Mouse (Mus musculus): ENCODE data around the gene Ggt1. TPM values are rescaled to one million over a fixed set of nuclear protein-coding genes. Genes with fewer than 3 reads are reported as not detected.

Gene Ggt1
- polyA plus RNA-seq, 1 experiment from 2014 or later, result 1.9 TPM

DNA sequence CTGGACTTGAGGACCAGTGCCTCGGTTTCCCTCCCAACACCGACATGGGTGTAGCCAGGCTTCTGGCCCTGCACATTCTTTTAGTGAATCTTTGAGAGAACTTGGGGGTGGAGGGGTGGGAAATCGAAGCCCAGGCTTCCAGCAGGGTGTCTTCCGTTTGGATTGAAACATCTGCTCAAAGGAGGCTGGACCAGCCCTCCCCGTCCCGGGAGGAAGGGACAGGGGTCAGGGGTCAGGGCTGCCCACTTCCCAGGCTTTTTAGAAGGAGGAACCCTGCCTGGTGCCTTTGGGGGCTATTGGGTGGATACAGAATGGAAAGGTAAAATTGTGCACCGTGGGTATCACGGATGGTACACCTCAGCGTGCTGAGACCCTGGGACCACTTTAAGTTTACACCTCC, 10.5 kb downstream of the Ggt1 start:
- no peak for TF ChIP-seq CTCF (IDR thresholded peaks at IDR 0.05; ENCODE audit: low read depth)
- no peak for ATAC-seq (ENCODE audit: insufficient read depth)
- Histone ChIP-seq H3K36me3 (ENCODE audit: insufficient read depth) (no peaks in the 10 kb centered on the region), H3K27me3 (ENCODE audit: insufficient read depth, low read length) (no peaks in the 10 kb centered on the region), H3K4me2 (no peak overlapping the region), H3K9ac (no peak overlapping the region), H3K4me1 (ENCODE audit: insufficient read depth) (no peaks in the 10 kb centered on the region), H3K9me3 (ENCODE audit: low read depth, low read length) (no peaks in the 10 kb centered on the region), H3K4me3 (ENCODE audit: low read depth, low read length) (no peak overlapping the region), H3K27ac (ENCODE audit: low read depth) (no peak overlapping the region)
- no peak for DNase-seq
- 53% methylated on average over 9 of the region's 9 CpGs for WGBS

DNA sequence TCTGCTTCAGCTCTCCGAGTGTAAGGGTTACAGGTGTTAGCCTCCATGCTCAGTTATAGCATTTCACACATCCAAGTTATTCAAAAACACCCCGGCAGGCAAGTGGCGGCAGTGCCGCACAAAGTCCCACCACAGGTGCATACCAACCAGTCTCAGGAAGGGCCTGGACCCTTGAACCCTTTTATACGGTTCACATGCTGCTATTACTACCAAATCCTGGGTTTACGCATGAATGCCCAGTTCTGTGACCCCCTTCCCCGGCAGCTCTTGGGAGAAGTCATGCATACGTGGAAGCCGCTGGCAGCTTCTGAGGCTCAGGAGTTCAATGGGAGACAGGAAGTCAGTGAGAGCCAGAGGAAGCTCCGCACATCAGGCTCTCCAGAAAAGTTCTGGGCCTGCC, 11.8 kb downstream of the Ggt1 start:
- no peaks in the 10 kb centered on the region for H3K4me1 ChIP-seq (ENCODE audit: insufficient read depth)
- no peaks in the 10 kb centered on the region for H3K36me3 ChIP-seq (ENCODE audit: insufficient read depth)
- no peak for TF ChIP-seq CTCF (IDR thresholded peaks at IDR 0.05; ENCODE audit: low read depth)
- WGBS, result 71% methylated on average over 10 of the region's 10 CpGs
- no peak for DNase-seq
- no peaks in the 10 kb centered on the region for H3K9me3 ChIP-seq (ENCODE audit: low read depth, low read length)
- H3K27me3 ChIP-seq (ENCODE audit: insufficient read depth, low read length), result no peaks in the 10 kb centered on the region
- no peak overlapping the region for H3K4me3 ChIP-seq (ENCODE audit: low read depth, low read length)
- H3K9ac ChIP-seq, result no peak overlapping the region
- no peak overlapping the region for H3K4me2 ChIP-seq
- no peak overlapping the region for H3K27ac ChIP-seq (ENCODE audit: low read depth)
- no peak for ATAC-seq (ENCODE audit: insufficient read depth)

DNA sequence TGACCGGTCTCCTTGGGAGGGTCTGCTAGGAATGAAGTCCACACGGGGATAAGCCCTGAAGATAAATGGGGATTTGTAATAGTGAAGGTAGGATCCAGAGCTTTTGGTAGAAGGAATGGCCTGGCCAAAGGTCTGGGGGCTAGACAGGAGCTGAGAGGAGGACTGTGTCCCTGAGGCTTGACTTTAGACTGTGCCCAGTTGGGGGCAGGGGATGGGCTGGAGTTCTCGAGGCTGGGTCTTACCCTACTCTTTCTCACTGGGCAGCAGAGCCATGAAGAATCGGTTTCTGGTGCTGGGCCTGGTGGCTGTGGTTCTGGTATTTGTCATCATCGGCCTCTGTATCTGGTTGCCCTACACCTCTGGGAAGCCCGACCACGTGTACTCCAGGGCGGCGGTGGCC, 12.6 kb downstream of the Ggt1 start:
- DNase-seq, result no peak
- no peak overlapping the region for H3K4me2 ChIP-seq
- no peak overlapping the region for H3K27ac ChIP-seq (ENCODE audit: low read depth)
- no peak overlapping the region for H3K4me3 ChIP-seq (ENCODE audit: low read depth, low read length)
- H3K27me3 ChIP-seq (ENCODE audit: insufficient read depth, low read length), result no peaks in the 10 kb centered on the region
- H3K9me3 ChIP-seq (ENCODE audit: low read depth, low read length), result no peaks in the 10 kb centered on the region
- H3K36me3 ChIP-seq (ENCODE audit: insufficient read depth), result no peaks in the 10 kb centered on the region
- ATAC-seq (ENCODE audit: insufficient read depth), result no peak
- H3K4me1 ChIP-seq (ENCODE audit: insufficient read depth), result no peaks in the 10 kb centered on the region
- 79% methylated on average over 9 of the region's 9 CpGs for WGBS
- TF ChIP-seq CTCF (IDR thresholded peaks at IDR 0.05; ENCODE audit: low read depth), result no peak
- H3K9ac ChIP-seq, result no peak overlapping the region

DNA sequence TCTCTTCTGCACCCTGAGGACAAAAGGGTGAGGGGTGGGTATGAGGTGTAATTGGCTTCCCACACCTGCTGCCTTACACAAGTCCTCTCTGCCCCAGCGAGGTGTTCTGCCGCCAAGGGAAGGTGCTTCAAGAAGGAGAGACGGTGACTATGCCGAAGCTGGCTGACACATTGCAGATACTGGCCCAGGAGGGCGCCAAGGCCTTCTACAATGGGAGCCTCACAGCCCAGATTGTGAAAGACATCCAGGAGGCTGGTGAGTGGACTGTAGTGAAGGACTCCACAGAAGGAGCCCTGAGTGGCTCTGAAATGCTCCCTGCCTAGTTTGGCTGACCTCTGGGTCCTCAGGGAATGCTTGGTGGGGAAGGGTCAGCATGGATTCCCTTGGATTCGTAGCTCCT, 17.7 kb downstream of the Ggt1 start:
- Histone ChIP-seq H3K27me3 (ENCODE audit: insufficient read depth, low read length) (no peaks in the 10 kb centered on the region), H3K36me3 (ENCODE audit: insufficient read depth) (no peaks in the 10 kb centered on the region), H3K4me1 (ENCODE audit: insufficient read depth) (no peaks in the 10 kb centered on the region), H3K4me2 (no peak overlapping the region), H3K4me3 (ENCODE audit: low read depth, low read length) (no peak overlapping the region), H3K9ac (no peak overlapping the region), H3K27ac (ENCODE audit: low read depth) (no peak overlapping the region), H3K9me3 (ENCODE audit: low read depth, low read length) (no peaks in the 10 kb centered on the region)
- 82% methylated on average over 6 of the region's 6 CpGs for WGBS
- ATAC-seq (ENCODE audit: insufficient read depth) (no peak), DNase-seq (no peak)
- no peak for TF ChIP-seq CTCF (IDR thresholded peaks at IDR 0.05; ENCODE audit: low read depth)

DNA sequence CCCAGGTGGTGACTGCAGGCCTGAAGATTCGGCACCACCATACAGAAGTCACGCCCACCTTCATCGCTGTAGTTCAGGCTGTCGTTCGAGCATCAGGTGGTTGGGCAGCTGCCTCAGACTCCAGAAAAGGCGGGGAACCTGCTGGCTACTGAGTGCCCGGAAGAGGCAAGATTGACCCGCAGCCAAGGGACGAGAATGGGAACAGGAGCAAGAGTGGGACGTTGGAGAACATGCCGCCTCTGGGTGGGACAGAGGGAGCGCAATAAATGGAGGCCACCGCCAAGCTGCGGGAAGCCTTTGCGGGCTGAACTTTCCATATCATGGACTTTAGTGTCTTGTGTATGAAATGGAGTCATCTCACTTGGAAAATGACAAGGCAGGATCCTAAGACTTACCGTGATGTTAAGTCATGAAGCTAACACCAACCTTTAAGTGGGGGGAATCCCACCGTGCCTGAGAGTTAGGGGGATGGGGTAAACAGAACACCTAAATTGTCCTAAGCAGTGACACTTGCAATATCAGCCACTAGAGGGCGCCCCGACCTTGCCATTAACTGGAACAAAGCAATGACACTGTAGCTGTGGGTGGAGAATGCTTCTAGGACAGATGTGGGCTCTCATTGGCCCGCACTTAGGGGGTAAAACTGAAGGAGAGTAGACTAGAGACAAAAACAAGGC, 24.6 kb downstream of the Ggt1 start:
- peaks cover 4% of the 10 kb centered on the region; the same call in 1 of the 2 replicates for H3K4me1 ChIP-seq (ENCODE audit: insufficient read depth)
- ATAC-seq (ENCODE audit: insufficient read depth) (peak; percentile 55), DNase-seq (peak; percentile 97)
- peak overlapping the region; percentile 35; the same call in 1 of the 2 replicates for H3K4me2 ChIP-seq
- no peak overlapping the region for H3K9ac ChIP-seq
- no peaks in the 10 kb centered on the region for H3K36me3 ChIP-seq (ENCODE audit: insufficient read depth)
- 16% methylated on average over 20 of the region's 20 CpGs for WGBS
- H3K27me3 ChIP-seq (ENCODE audit: insufficient read depth, low read length), result peaks cover 7% of the 10 kb centered on the region; the same call in 1 of the 2 replicates
- no peak overlapping the region for H3K27ac ChIP-seq (ENCODE audit: low read depth)
- no peaks in the 10 kb centered on the region for H3K9me3 ChIP-seq (ENCODE audit: low read depth, low read length)
- H3K4me3 ChIP-seq (ENCODE audit: low read depth, low read length), result no peak overlapping the region
- TF ChIP-seq CTCF (IDR thresholded peaks at IDR 0.05; ENCODE audit: low read depth), result peak; percentile 99

DNA sequence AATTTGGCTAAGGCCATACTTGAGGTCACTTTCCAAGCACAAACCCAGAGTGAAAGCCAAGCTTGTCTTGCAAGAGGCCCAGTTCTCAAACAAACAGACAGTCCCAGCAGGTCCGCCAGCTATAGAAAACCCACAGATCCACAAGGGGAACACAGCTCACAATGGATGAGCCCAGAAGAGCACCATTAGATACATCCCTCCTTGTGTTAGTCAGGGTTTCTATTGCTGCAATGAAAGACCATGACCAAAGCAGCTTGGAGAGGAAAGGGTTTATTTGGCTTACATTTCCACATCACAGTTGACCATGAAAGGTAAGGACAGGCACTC, 25.1 kb downstream of the Ggt1 start:
- no peak for DNase-seq
- Histone ChIP-seq H3K36me3 (ENCODE audit: insufficient read depth) (no peaks in the 10 kb centered on the region), H3K27me3 (ENCODE audit: insufficient read depth, low read length) (peaks cover 7% of the 10 kb centered on the region; the same call in 1 of the 2 replicates), H3K4me2 (peak overlapping the region; percentile 35; the same call in 1 of the 2 replicates), H3K4me3 (ENCODE audit: low read depth, low read length) (no peak overlapping the region), H3K27ac (ENCODE audit: low read depth) (0 out of 2 replicates have a peak overlapping the region, but pooled peaks have one; percentile 24), H3K9me3 (ENCODE audit: low read depth, low read length) (no peaks in the 10 kb centered on the region), H3K9ac (no peak overlapping the region), H3K4me1 (ENCODE audit: insufficient read depth) (peaks cover 6% of the 10 kb centered on the region; the same call in 1 of the 2 replicates)
- no peak for TF ChIP-seq CTCF (IDR thresholded peaks at IDR 0.05; ENCODE audit: low read depth)
- WGBS, result 88% methylated on average over 1 of the region's 1 CpGs
- no peak for ATAC-seq (ENCODE audit: insufficient read depth)

DNA sequence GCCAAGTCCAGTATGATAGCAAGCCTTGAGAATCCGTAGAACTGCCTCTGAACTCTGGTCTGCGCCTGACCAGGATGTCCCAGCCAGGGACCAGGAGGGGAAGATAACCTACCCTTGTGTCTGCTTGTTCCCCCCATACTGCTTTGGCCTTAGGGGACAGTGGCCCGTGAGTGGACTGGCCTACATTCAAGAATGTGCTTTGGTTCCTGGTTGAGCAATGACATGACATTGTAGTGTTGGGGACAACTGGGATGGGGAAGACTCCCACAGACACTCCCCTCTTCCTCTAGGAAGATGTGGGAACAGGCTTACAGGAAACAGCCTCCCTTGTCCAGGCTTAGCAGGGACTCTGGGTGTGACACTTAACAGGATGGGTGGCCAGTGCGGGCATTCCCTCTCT, 26.4 kb downstream of the Ggt1 start:
- Histone ChIP-seq H3K27ac (ENCODE audit: low read depth) (no peak overlapping the region), H3K4me1 (ENCODE audit: insufficient read depth) (peaks cover 10% of the 10 kb centered on the region; the same call in 1 of the 2 replicates)
- 67% methylated on average over 4 of the region's 4 CpGs for WGBS

More for the DNA sequence above, 26.4 kb downstream of the Ggt1 start:
- no peak for ATAC-seq (ENCODE audit: insufficient read depth)
- peak; percentile 19 for DNase-seq
- Histone ChIP-seq H3K27me3 (ENCODE audit: insufficient read depth, low read length) (peaks cover 7% of the 10 kb centered on the region; the same call in 1 of the 2 replicates), H3K36me3 (ENCODE audit: insufficient read depth) (no peaks in the 10 kb centered on the region), H3K4me2 (no peak overlapping the region), H3K9me3 (ENCODE audit: low read depth, low read length) (no peaks in the 10 kb centered on the region), H3K9ac (no peak overlapping the region), H3K4me3 (ENCODE audit: low read depth, low read length) (no peak overlapping the region)
- TF ChIP-seq CTCF (IDR thresholded peaks at IDR 0.05; ENCODE audit: low read depth), result no peak

All from lung, embryonic 14.5 days (tissue).